Mouse (Mus musculus): ENCODE results near the gene Mettl4.

Mettl4 gene

DNA sequence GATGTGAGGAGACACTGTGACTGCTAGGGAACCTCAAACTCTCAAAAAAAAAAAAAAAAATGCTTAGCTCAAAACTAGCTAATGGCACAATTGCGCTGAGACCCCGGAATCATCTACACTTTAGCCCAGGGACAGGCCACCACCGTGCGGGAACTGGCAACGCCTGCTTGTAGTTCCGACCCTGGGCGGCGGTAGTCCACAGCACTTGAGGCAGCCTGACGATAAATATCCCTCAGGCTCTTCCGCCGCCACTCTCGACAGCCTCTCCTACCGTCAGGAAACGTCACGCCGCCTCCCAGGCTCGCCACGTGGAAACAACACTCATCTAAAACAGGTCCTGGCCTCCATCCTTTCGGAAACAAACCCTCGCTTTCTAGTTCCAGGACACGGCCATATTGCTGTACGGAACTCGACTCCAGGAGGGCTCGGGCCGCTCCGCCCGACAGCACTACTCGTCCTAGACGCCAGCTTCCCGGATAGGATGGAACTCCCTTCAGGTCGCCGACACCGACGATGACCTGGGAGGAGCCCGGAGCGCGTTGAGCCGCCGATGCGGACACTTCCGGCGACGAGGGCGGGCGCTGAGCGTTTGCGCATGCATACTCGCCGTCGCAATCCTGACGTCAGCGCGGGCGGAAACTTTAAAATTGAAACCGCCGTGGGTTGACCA is at the start of gene Mettl4:
Gene Mettl4 (minus strand): TSS at position 554 of the 670 bp plus-strand sequence.
- DNase-seq, result peak; percentile 93 to 96

- no peak for DNase-seq
Measured at GRCm38 (mm10) chr17:94778871-94779482, 29.2 kb upstream of the Mettl4 start.

DNA sequence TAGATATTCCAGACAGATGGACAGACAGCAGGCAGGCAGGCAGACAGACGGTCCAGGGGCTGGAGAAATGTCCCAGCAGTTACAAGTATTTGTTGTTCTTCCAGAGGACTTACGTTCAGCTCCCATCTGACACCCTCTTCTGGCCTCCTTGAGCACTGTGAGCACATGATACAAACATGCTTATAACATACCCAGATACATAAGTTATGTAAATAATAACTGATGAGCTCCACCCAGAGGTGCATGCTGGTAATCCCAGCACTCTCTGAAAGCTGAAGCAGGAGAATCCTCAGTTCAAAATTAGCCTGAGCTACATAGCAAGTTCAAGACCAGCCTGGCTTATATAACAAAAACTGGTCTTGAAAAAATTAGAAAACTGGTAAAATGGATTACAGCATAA is 18.7 kb upstream of the Mettl4 start:
- DNase-seq, result no peak

DNA sequence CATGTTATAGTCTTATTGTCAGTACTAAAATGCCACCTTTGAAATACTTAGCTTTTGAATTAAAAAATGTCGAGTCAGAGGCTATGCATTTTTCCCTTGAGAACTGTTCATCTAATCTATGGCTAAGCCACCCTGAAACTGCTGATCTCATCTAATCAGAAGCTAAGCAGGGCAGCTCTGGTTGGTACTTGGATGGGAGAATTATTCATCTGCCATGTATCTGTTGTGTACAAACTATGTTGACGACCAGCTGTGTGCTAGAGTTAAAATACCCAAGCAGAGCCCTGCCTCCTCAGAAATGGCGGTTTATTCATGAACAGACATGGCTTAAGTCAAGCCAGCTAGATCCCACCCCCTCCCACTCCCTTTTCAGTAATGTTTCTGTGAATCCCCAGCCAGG is 14.9 kb upstream of the Mettl4 start:
- DNase-seq, result no peak

DNA sequence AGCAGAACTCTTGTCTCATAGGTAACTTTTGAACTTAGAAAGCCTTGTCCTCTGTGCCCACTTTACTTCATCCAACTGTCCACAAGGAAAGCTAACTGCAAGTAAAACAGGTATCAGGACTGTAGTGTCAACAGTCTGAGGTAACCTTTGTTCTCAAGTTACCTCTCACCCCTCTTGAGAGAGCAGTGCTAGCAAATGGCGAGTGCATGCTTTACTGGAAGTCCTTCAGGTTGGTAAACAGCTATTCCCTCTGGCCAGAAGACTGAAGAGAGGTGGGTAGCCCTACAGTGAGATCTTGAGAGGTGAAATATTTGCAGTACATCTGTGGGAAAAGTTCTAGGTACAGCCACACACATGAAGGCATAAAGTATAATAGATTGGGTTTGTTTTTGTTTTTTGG is 14.2 kb upstream of the Mettl4 start:
- no peak for DNase-seq

GRCm38 (mm10) chr17:94762405-94762804 is 12.6 kb upstream of the Mettl4 start:
- no peak for DNase-seq

DNA sequence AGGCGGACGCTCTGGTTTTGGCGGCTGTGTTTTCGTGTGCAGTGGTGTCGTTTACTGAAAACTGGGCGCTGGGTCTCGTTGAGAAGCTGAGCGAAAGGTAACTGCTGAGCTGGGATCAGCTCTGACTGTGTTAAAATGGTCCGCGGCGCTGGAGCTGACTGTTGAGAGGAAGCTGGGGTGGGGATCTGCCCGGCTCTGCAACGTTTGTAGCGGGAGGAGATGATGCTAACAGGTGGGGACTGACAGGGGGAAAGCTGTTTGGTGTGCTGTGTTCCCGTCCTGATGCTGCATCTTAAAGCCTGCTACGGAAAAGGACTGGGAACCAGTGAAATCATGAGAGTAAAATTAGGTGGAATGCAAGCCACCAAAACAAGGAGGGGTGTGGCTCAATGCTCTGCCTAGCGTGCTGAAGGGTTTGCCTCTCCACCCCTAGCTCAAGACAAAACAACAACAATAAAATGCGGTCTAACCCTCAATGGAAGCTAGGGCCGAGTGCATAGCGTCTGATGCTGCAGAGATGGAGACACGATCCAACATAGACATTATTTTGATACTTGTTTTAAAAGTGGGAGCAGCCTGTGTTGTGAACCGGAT is 414 bp upstream of the Mettl4 start:
- DNase-seq, result no peak

GRCm38 (mm10) chr17:94738173-94738572 is 11.6 kb downstream of the Mettl4 start:
- no peak for DNase-seq

DNA sequence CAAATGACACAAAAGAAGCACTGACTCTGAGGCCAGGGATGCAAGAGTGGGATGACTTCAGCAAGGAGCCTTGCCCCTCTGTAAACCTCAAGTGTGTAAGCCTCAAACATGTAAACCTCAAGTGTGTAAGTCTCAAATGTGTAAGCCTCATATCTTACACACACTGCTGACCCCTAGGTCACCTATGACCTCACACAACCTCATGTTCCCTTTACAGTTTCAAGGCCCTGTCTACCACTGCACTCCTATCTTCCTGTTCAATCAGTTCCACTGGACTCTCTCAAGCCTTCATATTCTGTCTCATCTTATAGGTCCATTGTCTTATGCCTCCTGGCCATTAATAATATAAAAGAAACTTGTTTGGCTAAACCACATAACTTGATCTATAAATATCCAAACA is 13.9 kb downstream of the Mettl4 start:
- no peak for DNase-seq

DNA sequence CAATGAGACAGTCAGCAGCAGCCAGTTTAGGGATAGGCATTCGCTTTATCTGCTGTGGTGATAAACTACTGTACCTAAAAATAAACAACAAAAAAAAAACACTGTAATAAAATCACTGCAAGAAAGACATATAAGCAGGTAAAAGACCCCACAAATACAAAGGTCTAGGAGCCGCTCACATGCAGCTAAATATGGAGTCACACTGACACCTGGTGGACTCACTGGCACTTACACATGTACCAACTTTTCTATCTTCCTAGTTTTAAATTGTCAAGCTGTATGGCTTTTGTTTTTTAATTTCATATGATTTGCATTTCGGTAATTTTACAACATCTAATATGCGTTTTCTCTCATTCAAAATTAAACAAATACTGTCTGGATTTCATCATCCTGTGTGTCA is 14.4 kb downstream of the Mettl4 start:
- DNase-seq, result no peak

DNA sequence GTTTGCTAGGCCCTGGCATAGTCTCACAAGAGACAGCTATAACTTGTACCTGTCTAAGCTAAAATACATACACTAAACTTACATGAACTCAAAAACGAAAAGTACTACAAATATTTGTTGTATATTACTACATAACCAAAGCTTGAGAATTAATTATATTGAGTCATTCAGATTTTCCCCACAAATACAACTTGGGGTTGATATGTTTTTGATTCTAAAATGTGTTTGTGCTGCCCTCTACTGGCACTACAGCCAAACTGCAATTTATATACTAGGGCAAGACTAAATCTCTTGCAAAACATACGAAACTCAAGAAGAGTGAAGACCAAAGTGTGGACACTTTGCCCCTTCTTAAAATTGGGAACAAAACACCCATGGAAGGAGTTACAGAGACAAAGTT is 19.4 kb downstream of the Mettl4 start:
- DNase-seq, result peak in 1 of 2 experiments; percentile 10

- DNase-seq, result no peak
Measured at GRCm38 (mm10) chr17:94726750-94727149, 23.1 kb downstream of the Mettl4 start.

GRCm38 (mm10) chr17:94673515-94674317 is 76.1 kb downstream of the Mettl4 start:
- DNase-seq, result no peak
